Mouse (Mus musculus): ENCODE data around the gene Adam11. TPM values are rescaled to one million over a fixed set of nuclear protein-coding genes. Genes with fewer than 3 reads are reported as not detected.
A peak's percentile ranks its signal among the peaks of the same experiment; 100 is the strongest.

The Adam11 gene
- total RNA-seq, 2 experiments from 2014 or later: 109 to 114 TPM

DNA sequence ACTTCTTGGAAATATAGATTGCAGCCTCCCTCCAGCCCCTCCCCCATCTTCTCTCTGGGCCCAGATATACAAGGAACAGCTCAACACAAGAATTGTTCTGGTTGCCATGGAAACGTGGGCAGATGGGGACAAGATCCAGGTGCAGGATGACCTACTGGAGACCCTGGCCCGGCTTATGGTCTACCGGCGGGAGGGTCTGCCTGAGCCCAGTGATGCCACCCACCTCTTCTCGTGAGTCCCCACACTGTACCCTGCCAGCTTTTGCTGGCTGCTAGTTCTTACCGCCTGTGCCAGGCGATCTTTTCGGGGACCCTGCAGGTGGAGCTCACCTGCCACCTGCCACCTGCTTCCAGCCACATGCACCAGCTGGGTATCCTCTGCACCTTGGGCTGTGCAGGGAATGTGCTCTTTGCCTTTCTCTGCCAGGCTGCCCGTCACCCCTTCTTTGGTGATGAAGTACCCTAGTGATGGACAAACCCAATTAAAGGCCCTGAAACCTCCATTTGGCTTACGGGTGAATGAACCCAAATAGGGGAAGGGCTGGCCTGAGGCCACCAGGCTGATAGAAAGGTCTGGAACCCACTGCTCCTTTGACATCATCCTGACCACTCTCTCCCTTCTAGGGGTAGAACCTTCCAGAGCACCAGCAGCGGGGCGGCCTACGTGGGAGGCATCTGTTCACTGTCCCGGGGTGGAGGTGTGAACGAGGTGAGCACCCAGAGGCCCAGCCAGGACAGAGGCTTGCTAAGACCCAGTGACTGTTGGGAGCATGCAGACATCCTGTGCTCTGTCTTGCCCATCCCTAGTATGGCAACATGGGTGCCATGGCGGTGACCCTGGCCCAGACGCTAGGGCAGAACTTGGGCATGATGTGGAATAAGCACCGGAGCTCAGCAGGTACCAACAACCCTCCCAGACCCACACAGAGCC lies 11.8 kb downstream of the Adam11 start:
- peak in 1 of 2 experiments; percentile 36 for DNase-seq (ENCODE audit: extremely low spot score in 1 of 2, low spot score in 2 of 2)
- intact Hi-C loops (cut with DNase I): loop anchor here (5.0 to 10.0 kb wide), 2 partner anchors 36 to 282 kb away; no protein-coding TSS in a partner anchor

DNA sequence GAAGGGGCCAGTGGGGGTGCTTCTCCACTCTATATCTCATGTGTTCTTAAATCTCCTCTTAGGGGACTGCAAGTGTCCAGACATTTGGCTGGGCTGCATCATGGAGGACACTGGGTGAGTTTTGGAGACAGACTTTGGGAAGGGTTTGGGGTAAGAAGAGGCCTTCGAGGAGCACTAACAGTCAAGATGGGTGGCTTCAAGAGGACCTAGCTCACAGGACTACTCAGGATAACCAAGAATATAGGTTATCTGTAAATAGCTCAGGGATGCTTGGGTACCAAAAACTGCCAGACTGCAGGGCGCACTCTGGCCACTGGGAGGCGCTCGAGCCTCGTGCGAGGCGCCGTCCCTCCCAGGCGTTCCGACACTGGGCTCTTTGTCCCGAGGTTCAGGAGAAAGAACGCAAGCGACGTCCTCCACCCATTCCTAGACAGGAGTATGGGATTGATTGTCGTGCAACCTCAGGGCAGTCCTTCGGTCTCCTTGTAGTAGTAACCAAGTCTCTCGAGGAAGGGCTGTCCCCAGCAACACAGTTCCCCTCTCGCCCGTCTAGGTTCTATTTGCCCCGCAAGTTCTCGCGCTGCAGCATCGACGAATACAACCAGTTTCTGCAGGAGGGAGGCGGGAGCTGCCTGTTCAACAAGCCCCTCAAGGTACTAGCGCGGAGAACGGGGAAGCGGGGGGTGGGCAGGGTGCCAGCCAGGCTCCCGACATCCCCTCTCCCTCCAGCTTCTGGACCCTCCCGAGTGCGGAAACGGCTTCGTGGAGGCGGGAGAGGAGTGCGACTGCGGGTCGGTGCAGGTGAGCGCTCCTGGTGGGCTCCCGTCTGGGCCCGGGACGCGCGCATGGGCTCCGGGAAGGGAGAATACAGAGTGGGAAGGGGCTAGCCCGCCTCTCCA lies 12.7 kb downstream of the Adam11 start:
- DNase-seq (ENCODE audit: extremely low spot score in 1 of 2, low spot score in 2 of 2): peak; percentile 83 to 87
- intact Hi-C loops (cut with DNase I): loop anchor here (2.0 to 10.0 kb wide), 3 partner anchors 37 to 281 kb away; no protein-coding TSS in a partner anchor

DNA sequence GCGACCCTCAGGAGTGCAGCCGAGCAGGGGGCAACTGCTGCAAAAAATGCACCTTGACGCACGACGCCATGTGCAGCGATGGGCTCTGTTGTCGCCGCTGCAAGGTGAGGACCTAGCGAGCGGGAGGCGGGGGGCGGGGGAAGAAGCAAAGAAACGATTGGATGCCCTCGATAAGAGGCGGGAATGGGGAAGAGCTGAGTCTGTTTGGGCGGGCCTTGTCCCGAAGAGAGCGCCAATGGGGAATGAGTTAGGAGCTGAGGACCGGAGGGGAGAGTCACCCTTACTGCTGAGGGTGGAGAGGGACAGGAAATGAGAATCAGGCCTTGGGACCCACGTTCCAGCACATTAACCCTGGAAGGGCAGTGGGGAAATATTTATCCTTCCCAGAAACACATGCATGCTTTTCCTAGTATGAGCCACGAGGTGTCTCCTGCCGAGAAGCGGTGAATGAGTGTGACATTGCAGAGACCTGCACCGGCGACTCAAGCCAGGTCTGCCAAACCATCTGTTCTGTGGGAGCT lies 13.4 kb downstream of the Adam11 start:
- intact Hi-C loops (cut with DNase I): loop anchor here (2.0 to 10.0 kb wide), 4 partner anchors 37 to 280 kb away; partner anchors contain the start of gene Gjc1
- peak; percentile 76 to 91 for DNase-seq (ENCODE audit: extremely low spot score in 1 of 2, low spot score in 2 of 2)

DNA sequence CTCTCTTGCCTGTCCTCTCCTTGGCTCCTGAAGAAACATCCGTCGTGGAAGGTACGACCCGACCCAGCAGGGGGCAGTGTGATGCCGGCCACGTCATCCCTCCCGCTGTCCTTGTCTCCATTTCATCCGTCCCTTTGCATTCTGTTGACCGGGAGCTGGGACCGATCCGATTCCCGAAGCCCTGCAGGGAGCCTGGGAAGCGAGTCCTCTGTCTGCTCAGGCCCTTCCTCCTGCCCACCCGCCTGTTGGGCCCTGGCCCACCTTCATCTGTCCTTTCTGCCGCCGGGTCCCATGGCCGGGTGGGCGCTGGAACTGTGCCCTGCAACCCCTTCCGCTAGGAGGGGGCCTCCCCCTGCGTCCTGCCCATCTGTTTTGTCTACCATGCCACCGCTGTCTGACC lies 16.4 kb downstream of the Adam11 start:
- intact Hi-C loops (cut with DNase I): loop anchor here (5.0 to 10.0 kb wide), 2 partner anchors 40 to 277 kb away; partner anchors contain the start of gene Gjc1
- DNase-seq (ENCODE audit: extremely low spot score in 1 of 2, low spot score in 2 of 2): peak; percentile 70 to 89

DNA sequence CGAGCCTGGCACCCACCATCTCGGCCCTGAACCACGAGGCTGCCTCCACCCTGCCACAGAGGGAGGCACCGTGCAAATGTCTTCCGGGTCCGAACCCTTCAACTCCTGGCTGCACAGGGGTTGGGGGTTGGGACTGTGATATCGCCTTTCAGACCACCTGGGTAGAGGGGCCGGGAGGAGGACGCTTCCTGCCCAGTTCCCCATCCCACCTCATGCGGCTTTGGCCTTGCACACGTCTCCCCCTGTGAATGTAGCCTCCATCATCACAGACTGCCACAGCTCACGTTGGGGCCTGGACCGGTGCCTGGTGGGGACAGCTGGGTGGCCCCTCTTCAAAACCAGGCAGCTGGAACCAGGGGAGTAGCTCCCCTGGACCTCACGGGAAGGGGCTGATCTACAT lies 16.9 kb downstream of the Adam11 start:
- DNase-seq (ENCODE audit: extremely low spot score in 1 of 2, low spot score in 2 of 2): peak in 1 of 2 experiments; percentile 54
- intact Hi-C loops (cut with DNase I): loop anchor here (5.0 to 10.0 kb wide), 2 partner anchors 39 to 277 kb away; partner anchors contain the start of gene Gjc1

DNA sequence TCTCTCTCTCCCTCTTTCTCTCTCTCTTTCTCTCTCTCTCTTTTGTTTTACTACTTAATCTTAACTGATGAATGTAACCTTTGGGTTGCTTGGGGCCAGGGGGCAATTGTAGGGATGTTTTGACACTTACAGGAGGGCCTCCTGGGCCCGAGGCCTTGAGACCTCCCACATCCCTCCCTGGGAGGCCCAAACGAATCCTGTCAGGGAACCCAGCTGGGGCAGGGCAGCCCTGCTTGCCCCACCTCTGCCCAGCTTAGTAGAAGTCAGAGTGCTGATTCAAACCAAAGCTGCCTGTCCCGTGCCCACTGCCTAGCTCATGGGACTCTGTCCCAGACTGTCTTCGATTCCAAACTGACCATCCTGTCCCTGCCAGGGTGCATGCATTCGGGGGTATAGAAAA lies 17.4 kb downstream of the Adam11 start:
- intact Hi-C loops (cut with DNase I): loop anchor here (5.0 to 10.0 kb wide), 2 partner anchors 39 to 276 kb away; partner anchors contain the start of gene Gjc1
- no peak for DNase-seq (ENCODE audit: extremely low spot score in 1 of 2, low spot score in 2 of 2)

DNA sequence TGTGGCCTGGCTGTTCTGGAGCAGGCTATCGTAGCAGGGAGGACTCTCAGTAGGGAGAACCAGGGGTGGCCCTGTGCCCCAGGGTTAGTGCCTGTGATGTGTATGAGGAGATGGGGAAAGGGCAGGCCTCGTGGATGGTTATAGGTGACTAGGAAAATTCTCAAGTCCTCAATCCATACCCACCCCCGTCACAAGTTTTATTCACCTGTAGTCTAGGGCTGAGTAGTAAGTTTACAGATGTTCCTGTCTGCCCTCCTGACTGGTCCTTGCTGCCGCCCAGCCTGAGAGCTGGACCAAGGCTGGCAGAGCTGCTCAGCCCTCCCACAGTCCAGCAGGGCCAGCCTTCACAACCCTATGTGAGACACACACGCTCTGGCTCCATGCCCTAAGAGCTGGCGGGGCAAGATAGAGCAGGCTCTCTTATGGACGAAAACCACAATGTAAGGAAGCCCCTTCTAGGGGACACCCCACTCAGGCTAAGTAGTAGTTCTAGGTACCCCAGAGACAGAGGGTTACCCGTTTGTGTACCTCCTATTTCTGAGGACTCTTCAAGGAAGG lies 17.9 kb downstream of the Adam11 start:
- intact Hi-C loops (cut with DNase I): loop anchor here (5.0 to 10.0 kb wide), 2 partner anchors 38 to 276 kb away; partner anchors contain the start of gene Gjc1
- DNase-seq (ENCODE audit: extremely low spot score in 1 of 2, low spot score in 2 of 2): no peak

DNA sequence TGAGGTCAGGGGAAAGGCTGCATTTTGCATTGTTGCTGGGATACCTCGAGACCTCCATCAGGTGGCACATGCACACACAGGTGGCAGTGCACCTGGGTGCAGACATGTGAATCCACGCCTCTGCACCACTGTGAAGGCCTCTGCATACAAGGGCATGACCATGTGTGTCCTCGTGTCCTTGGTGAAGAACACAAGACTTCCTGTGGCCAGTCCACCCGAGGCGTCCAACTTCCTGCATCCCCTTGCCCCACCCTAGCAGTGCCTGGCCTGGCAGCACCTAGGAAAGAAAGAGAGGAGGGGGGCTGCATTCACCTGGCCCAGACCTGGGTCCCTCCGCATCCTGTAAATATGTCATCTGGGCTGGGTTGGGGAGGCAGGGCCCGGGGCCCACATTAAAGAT lies 18.6 kb downstream of the Adam11 start:
- DNase-seq (ENCODE audit: extremely low spot score in 1 of 2, low spot score in 2 of 2): no peak
- intact Hi-C loops (cut with DNase I): loop anchor here (5.0 to 10.0 kb wide), 2 partner anchors 37 to 275 kb away; partner anchors contain the start of gene Gjc1

DNA sequence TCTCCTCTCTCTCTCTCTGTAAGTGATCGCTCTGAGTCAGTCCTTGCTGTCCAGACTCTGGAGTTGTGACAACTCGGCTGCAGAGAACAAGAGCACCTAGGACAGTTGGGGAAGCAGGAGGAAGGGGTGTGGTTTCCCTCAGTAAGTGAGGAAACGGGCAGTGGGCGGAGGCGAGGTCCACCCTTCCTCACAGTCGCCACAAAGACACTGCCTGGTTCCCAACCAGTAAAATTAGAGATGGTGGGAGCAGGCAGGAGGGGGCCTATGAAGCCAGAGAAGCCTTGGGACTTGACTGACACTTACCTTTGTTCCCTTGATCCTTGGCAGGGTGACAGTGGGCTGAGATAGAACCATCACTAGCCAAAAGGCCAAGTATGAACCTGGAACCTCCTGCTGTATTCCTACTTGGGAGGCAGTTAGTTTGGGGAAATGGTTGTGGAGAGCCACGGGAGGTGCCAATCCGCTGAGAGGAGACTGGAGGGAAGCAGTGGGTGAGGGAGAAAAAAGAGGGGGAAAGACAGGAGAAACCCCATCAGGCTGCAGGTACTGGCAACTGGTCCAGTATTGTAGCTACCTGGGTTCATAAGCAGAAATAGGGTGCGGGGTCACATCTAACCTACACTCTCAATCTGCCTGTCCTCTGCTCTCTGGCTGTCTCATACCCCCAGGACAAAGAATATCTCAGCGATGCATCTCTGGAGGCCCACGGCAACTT lies 19.2 kb downstream of the Adam11 start:
- peak in 1 of 2 experiments; percentile 77 for DNase-seq (ENCODE audit: extremely low spot score in 1 of 2, low spot score in 2 of 2)
- intact Hi-C loops (cut with DNase I): no loop called here

DNA sequence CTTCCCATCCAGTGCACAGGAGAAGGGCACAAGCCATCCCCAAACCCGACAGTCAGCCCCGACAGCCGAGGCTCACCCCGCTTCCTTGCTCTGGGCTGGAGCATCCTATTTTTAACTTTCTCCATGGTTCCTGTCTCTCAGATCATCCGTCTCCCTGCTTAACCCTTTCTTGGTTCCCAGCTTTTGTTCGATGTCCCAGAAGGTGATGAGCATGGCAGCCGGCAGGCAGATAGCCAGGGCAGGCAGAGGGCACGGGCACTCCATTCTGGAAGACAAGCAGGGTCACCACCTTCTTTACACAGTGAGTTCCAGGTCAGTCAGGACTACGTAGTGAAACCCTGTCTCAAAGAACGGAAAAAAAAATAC lies 19.7 kb downstream of the Adam11 start:
- intact Hi-C loops (cut with DNase I): no loop called here
- DNase-seq (ENCODE audit: extremely low spot score in 1 of 2, low spot score in 2 of 2): no peak

DNA sequence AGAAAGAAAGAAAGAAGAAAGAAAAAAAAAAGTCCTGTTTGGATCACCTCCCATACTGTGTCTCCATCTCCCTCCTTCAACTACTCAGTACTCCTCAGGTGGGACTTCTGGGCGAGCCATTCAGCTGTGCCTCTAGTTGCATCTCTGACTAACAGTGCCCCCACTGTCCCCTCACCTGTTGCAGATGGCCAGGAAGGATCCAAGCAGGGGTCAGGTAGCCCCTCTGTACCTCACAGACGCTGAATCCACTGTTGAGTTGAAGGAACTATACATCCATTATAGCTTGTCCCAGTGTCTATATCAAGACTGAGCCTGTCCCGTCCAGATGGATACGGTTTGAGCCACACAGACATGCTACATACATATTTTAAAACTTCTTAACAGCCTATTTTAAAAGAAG lies 20.3 kb downstream of the Adam11 start:
- intact Hi-C loops (cut with DNase I): no loop called here
- no peak for DNase-seq (ENCODE audit: extremely low spot score in 1 of 2, low spot score in 2 of 2)

DNA sequence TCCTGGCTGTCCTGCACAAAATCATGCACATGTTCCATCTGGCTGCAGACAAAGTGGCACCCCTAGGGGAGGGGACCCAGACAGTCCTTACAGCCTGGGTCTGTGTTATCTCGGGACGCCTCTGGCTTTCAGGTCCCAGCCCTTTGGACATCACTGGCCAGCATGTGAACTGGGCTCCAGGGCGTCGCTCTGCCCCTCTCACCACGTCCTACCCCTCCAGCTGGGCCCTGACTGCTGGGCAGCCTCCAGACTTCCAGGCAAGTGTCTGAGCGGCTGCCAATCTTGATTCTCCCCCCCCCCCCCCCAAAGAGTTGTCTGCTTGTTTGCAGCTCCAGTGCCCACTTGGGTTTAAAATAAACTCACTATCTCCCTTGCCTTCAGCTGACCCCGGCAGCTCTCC lies 22.2 kb downstream of the Adam11 start:
- intact Hi-C loops (cut with DNase I): no loop called here
- DNase-seq (ENCODE audit: extremely low spot score in 1 of 2, low spot score in 2 of 2): no peak

DNA sequence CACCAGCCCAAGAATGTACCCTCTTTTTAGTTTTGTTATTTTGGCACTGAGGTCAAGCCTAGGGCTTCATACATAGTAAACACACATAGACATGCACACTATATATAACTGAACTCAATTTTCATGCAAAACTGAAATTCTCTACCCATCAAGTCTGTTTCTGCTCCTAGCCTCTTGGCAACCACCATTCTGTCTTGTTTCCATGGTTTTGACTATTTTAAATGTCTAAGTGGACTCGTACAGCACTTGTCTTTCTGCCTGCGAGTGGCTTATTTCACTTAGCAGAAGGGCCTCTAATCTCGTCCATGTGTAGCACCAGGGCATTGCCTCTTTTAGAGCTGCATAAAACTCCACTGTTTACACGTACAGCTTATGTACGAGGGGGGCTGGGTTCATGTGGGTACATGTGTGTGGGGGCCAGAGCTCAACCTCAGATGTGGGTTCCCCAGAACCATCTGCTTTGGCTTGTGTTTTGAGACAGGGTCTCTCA lies 26.5 kb downstream of the Adam11 start:
- DNase-seq (ENCODE audit: extremely low spot score in 1 of 2, low spot score in 2 of 2): no peak
- intact Hi-C loops (cut with DNase I): no loop called here

DNA sequence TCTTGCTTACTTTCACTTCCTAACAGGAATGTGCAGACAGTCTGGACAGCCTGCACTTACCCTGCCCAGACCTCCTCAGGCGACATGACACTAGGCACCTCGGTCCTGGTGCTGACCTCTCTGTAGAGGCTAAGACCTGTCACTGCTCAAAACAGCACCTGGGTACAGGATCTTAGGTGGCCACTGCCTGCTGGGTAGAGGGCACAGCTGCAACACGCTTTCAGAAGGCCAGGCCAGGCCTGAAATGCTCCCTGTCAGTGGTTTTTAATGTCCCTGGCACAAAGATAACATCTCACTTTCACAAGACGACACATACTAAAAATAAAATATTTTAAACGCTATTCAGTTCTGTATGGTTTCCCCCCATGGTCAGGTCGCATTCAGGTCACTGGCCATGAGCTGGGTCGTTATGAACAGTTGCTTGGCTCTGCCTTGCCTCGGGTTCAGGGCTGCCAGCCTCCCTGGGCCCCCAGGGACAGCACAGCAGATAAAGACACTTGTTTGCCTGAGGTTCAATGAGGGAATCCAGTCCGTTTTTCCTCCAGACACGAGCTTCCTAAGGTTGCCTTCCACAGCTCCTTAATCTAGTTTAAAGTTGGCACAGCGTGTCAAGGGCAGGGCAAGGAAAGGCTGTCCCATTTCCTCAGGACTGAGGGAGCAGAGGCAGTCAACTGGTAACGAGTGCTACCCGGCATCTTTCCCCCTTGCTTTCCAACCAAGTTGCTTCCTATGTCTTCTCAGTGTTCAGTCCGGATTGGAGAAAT lies 30.6 kb downstream of the Adam11 start:
- intact Hi-C loops (cut with DNase I): no loop called here
- no peak for DNase-seq (ENCODE audit: extremely low spot score in 1 of 2, low spot score in 2 of 2)

DNA sequence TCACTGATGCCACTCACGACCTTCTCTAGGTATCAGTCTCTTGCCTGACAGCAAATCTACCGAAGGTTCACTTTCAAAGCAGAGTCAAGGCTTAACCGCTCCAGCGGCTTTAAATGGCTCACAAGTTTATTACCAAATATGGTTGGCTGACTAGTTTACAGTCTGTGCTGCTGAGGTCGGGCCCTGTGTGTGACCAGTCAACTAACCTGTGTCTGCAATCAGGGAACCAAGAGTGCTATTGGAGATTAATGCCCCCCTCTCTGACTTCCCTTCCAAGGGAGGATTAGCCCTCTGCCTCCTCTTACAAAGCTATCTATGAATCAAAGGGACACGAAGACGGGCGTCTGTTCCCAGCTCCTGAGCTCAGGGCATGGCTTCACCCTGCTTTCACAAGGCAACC lies 32.9 kb downstream of the Adam11 start:
- no peak for DNase-seq (ENCODE audit: extremely low spot score in 1 of 2, low spot score in 2 of 2)
- intact Hi-C loops (cut with DNase I): no loop called here

DNA sequence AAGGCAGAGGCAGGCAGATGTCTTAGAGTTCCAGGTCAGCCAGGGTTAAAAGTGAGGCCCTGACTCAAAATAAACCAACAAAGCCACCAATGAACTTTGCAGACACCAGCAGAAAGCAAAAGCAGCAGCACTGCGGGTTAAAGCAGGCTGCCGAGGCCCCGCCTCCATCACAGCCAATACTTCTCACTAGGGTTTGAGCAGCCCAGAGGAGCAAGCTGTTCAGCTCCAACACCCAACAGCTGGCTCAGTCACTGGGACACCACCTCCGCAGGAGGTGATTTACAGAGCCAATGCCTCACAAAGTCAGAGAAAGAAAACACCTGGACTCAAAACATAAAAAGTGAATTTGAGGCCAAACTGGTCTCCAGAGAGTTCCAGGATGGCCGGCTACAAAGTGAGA lies 42.2 kb downstream of the Adam11 start:
- intact Hi-C loops (cut with DNase I): no loop called here
- no peak for DNase-seq (ENCODE audit: extremely low spot score in 1 of 2, low spot score in 2 of 2)

DNA sequence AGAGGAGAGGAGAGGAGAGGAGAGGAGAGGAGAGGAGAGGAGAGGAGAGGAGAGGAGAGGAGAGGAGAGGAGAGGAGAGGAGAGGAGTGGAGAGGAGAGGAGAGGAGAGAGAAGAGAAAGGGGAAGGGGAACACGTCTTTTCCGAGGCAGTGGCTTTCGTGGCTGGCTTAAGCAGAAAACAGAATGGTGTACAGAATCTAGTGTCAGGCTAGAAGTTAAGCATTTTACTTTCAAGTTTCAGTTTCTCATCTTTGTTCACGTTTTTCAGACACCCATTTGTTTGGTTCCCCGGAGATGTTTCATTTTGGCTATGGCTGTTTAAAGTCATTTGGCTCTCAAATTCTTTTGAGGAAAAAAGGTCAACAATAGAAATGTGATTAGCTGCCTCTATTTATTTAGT lies 47.0 kb downstream of the Adam11 start:
- intact Hi-C loops (cut with DNase I): no loop called here
- no peak for DNase-seq (ENCODE audit: extremely low spot score in 1 of 2, low spot score in 2 of 2)
